Mouse (Mus musculus): ENCODE measurements around the gene Gcnt7. TPM values are rescaled to one million over a fixed set of nuclear protein-coding genes. Genes with fewer than 3 reads are reported as not detected.
A peak's percentile ranks its signal among the peaks of the same experiment; 100 is the strongest.

The Gcnt7 gene
- polyA plus RNA-seq, 1 experiment from 2014 or later, result 0.40 TPM

GRCm38 (mm10) chr2:172467206-172467605 is 8.8 kb upstream of the Gcnt7 start:
- H3K27me3 ChIP-seq (ENCODE audit: insufficient read depth, low read length), result no peaks in the 10 kb centered on the region
- WGBS (ENCODE audit: insufficient replicate concordance), result 95% methylated on average over 5 of the region's 5 CpGs
- H3K9ac ChIP-seq (replicated peaks), result no peak overlapping the region
- no peak for ATAC-seq
- no peak overlapping the region for H3K27ac ChIP-seq (ENCODE audit: low read depth)
- no peak overlapping the region for H3K4me2 ChIP-seq (ENCODE audit: low read depth, low read length)
- H3K36me3 ChIP-seq (replicated peaks; ENCODE audit: insufficient read depth, low read length), result peaks cover 65% of the 10 kb centered on the region
- H3K4me3 ChIP-seq (ENCODE audit: low read depth, low read length), result no peak overlapping the region
- TF ChIP-seq CTCF (IDR thresholded peaks at IDR 0.05; ENCODE audit: low read depth) (no peak), EP300 (IDR thresholded peaks at IDR 0.05; ENCODE audit: low read depth) (no peak)
- H3K4me1 ChIP-seq (ENCODE audit: insufficient read depth), result no peaks in the 10 kb centered on the region
- DNase-seq, result no peak
- no peaks in the 10 kb centered on the region for H3K9me3 ChIP-seq (ENCODE audit: low read length)

- H3K4me2 ChIP-seq (ENCODE audit: low read depth, low read length), result no peak overlapping the region
- DNase-seq (peak; percentile 43), ATAC-seq (peak; percentile 80)
- no peak overlapping the region for H3K4me3 ChIP-seq (ENCODE audit: low read depth, low read length)
- H3K9ac ChIP-seq (replicated peaks), result no peak overlapping the region
- peaks cover 69% of the 10 kb centered on the region for H3K36me3 ChIP-seq (replicated peaks; ENCODE audit: insufficient read depth, low read length)
- no peaks in the 10 kb centered on the region for H3K4me1 ChIP-seq (ENCODE audit: insufficient read depth)
- 0 out of 2 replicates have a peak overlapping the region, but pooled peaks have one; percentile 12 for H3K27ac ChIP-seq (ENCODE audit: low read depth)
- no peaks in the 10 kb centered on the region for H3K27me3 ChIP-seq (ENCODE audit: insufficient read depth, low read length)
- no peaks in the 10 kb centered on the region for H3K9me3 ChIP-seq (ENCODE audit: low read length)
- TF ChIP-seq CTCF (IDR thresholded peaks at IDR 0.05; ENCODE audit: low read depth), result 0 out of 2 replicates have a peak, but pooled peaks have one; percentile 30
- no peak for TF ChIP-seq EP300 (IDR thresholded peaks at IDR 0.05; ENCODE audit: low read depth)
- WGBS (ENCODE audit: insufficient replicate concordance), result 83% methylated on average over 11 of the region's 11 CpGs
These were observed 8.2 kb upstream of the Gcnt7 start for GRCm38 (mm10) chr2:172466427-172467132.

GRCm38 (mm10) chr2:172462813-172463212 is 4.4 kb upstream of the Gcnt7 start:
- no peak overlapping the region for H3K4me3 ChIP-seq (ENCODE audit: low read depth, low read length)
- no peaks in the 10 kb centered on the region for H3K4me1 ChIP-seq (ENCODE audit: insufficient read depth)
- H3K27me3 ChIP-seq (ENCODE audit: insufficient read depth, low read length), result no peaks in the 10 kb centered on the region
- no peak overlapping the region for H3K4me2 ChIP-seq (ENCODE audit: low read depth, low read length)
- H3K9me3 ChIP-seq (ENCODE audit: low read length), result no peaks in the 10 kb centered on the region
- TF ChIP-seq CTCF (IDR thresholded peaks at IDR 0.05; ENCODE audit: low read depth) (no peak), EP300 (IDR thresholded peaks at IDR 0.05; ENCODE audit: low read depth) (no peak)
- H3K9ac ChIP-seq (replicated peaks), result no peak overlapping the region
- H3K27ac ChIP-seq (ENCODE audit: low read depth), result no peak overlapping the region
- H3K36me3 ChIP-seq (replicated peaks; ENCODE audit: insufficient read depth, low read length), result peaks cover 47% of the 10 kb centered on the region
- ATAC-seq (no peak), DNase-seq (no peak)
- 85% methylated on average over 4 of the region's 4 CpGs for WGBS (ENCODE audit: insufficient replicate concordance)

- Histone ChIP-seq H3K9me3 (ENCODE audit: low read length) (no peaks in the 10 kb centered on the region), H3K36me3 (replicated peaks; ENCODE audit: insufficient read depth, low read length) (peaks cover 38% of the 10 kb centered on the region), H3K4me2 (ENCODE audit: low read depth, low read length) (no peak overlapping the region), H3K4me1 (ENCODE audit: insufficient read depth) (no peaks in the 10 kb centered on the region), H3K9ac (replicated peaks) (no peak overlapping the region), H3K27ac (ENCODE audit: low read depth) (no peak overlapping the region), H3K4me3 (ENCODE audit: low read depth, low read length) (no peak overlapping the region), H3K27me3 (ENCODE audit: insufficient read depth, low read length) (no peaks in the 10 kb centered on the region)
- TF ChIP-seq CTCF (IDR thresholded peaks at IDR 0.05; ENCODE audit: low read depth) (no peak), EP300 (IDR thresholded peaks at IDR 0.05; ENCODE audit: low read depth) (no peak)
- no peak for DNase-seq
- ATAC-seq, result no peak
- 86% methylated on average over 2 of the region's 2 CpGs for WGBS (ENCODE audit: insufficient replicate concordance)
These were observed 2.3 kb upstream of the Gcnt7 start for GRCm38 (mm10) chr2:172460647-172461046.

GRCm38 (mm10) chr2:172452458-172452857 is 5.9 kb downstream of the Gcnt7 start:
- Histone ChIP-seq H3K9ac (replicated peaks) (no peak overlapping the region), H3K4me3 (ENCODE audit: low read depth, low read length) (no peak overlapping the region), H3K4me2 (ENCODE audit: low read depth, low read length) (peak overlapping the region; percentile 35), H3K27ac (ENCODE audit: low read depth) (peak overlapping the region; percentile 82), H3K27me3 (ENCODE audit: insufficient read depth, low read length) (no peaks in the 10 kb centered on the region), H3K9me3 (ENCODE audit: low read length) (no peaks in the 10 kb centered on the region), H3K36me3 (replicated peaks; ENCODE audit: insufficient read depth, low read length) (peaks cover 54% of the 10 kb centered on the region), H3K4me1 (ENCODE audit: insufficient read depth) (peaks cover 7% of the 10 kb centered on the region; the same call in 1 of the 2 replicates)
- peak; percentile 66 for DNase-seq
- no peak for TF ChIP-seq CTCF (IDR thresholded peaks at IDR 0.05; ENCODE audit: low read depth)
- no peak for TF ChIP-seq EP300 (IDR thresholded peaks at IDR 0.05; ENCODE audit: low read depth)
- 69% methylated on average over 10 of the region's 10 CpGs for WGBS (ENCODE audit: insufficient replicate concordance)
- peak; percentile 72 for ATAC-seq

- DNase-seq, result peak; percentile 55
- Histone ChIP-seq H3K4me2 (ENCODE audit: low read depth, low read length) (peak overlapping the region; percentile 35; the same call in 1 of the 2 replicates), H3K9ac (replicated peaks) (no peak overlapping the region), H3K27ac (ENCODE audit: low read depth) (peak overlapping the region; percentile 82), H3K4me3 (ENCODE audit: low read depth, low read length) (no peak overlapping the region), H3K9me3 (ENCODE audit: low read length) (no peaks in the 10 kb centered on the region), H3K36me3 (replicated peaks; ENCODE audit: insufficient read depth, low read length) (peaks cover 57% of the 10 kb centered on the region), H3K4me1 (ENCODE audit: insufficient read depth) (peaks cover 7% of the 10 kb centered on the region; the same call in 1 of the 2 replicates), H3K27me3 (ENCODE audit: insufficient read depth, low read length) (no peaks in the 10 kb centered on the region)
- peak; percentile 82 for ATAC-seq
- TF ChIP-seq CTCF (IDR thresholded peaks at IDR 0.05; ENCODE audit: low read depth), result no peak
- peak; percentile 37; the same call in 1 of the 2 replicates for TF ChIP-seq EP300 (IDR thresholded peaks at IDR 0.05; ENCODE audit: low read depth)
- 67% methylated on average over 4 of the region's 4 CpGs for WGBS (ENCODE audit: insufficient replicate concordance)
These were observed 6.4 kb downstream of the Gcnt7 start for GRCm38 (mm10) chr2:172452031-172452430.
